Mouse (Mus musculus): ENCODE results near the gene Pbxip1. TPM values are rescaled to one million over a fixed set of nuclear protein-coding genes. Genes with fewer than 3 reads are reported as not detected.

Gene Pbxip1
- polyA plus RNA-seq, 1 experiment from 2014 or later = 8.3 TPM

GRCm38 (mm10) chr3:89440691-89441090 is 4.2 kb downstream of the Pbxip1 start:
- DNase-seq (ENCODE audit: low spot score, missing footprints) (no peak), ATAC-seq (ENCODE audit: low FRiP score) (no peak)
- Histone ChIP-seq H3K27me3 (ENCODE audit: control insufficient read depth, insufficient read depth, low read length) (no peaks in the 10 kb centered on the region; the same call in 1 of the 2 replicates), H3K4me2 (no peak overlapping the region), H3K27ac (ENCODE audit: low read depth, low read length) (no peak overlapping the region), H3K9me3 (ENCODE audit: control insufficient read depth, low read length) (no peaks in the 10 kb centered on the region), H3K4me1 (ENCODE audit: control insufficient read depth, insufficient read depth, low read length) (peaks cover 13% of the 10 kb centered on the region), H3K4me3 (ENCODE audit: low read depth, low read length) (no peak overlapping the region), H3K9ac (ENCODE audit: low read length) (no peak overlapping the region), H3K36me3 (ENCODE audit: control insufficient read depth, insufficient read depth, low read length) (no peaks in the 10 kb centered on the region)
- 90% methylated on average over 2 of the region's 2 CpGs for WGBS

- Histone ChIP-seq H3K9me3 (ENCODE audit: control insufficient read depth, low read length) (no peaks in the 10 kb centered on the region), H3K36me3 (ENCODE audit: control insufficient read depth, insufficient read depth, low read length) (no peaks in the 10 kb centered on the region), H3K4me3 (ENCODE audit: low read depth, low read length) (no peak overlapping the region), H3K27me3 (ENCODE audit: control insufficient read depth, insufficient read depth, low read length) (no peaks in the 10 kb centered on the region), H3K27ac (ENCODE audit: low read depth, low read length) (no peak overlapping the region), H3K4me1 (ENCODE audit: control insufficient read depth, insufficient read depth, low read length) (no peaks in the 10 kb centered on the region), H3K9ac (ENCODE audit: low read length) (no peak overlapping the region), H3K4me2 (no peak overlapping the region)
- peak; percentile 22; the same call in 1 of the 2 replicates for ATAC-seq (ENCODE audit: low FRiP score)
- no peak for DNase-seq (ENCODE audit: low spot score, missing footprints)
- 73% methylated on average over 13 of the region's 13 CpGs for WGBS
Measured at GRCm38 (mm10) chr3:89448720-89449537, 12.4 kb downstream of the Pbxip1 start.

GRCm38 (mm10) chr3:89449541-89449940 is 13.0 kb downstream of the Pbxip1 start:
- no peak overlapping the region for H3K27ac ChIP-seq (ENCODE audit: low read depth, low read length)
- DNase-seq (ENCODE audit: low spot score, missing footprints) = peak; percentile 92
- no peaks in the 10 kb centered on the region for H3K27me3 ChIP-seq (ENCODE audit: control insufficient read depth, insufficient read depth, low read length)
- peak; percentile 44; the same call in 1 of the 2 replicates for ATAC-seq (ENCODE audit: low FRiP score)
- WGBS = 48% methylated on average over 7 of the region's 7 CpGs
- no peak overlapping the region for H3K4me3 ChIP-seq (ENCODE audit: low read depth, low read length)
- no peak overlapping the region for H3K9ac ChIP-seq (ENCODE audit: low read length)
- H3K4me1 ChIP-seq (ENCODE audit: control insufficient read depth, insufficient read depth, low read length) = no peaks in the 10 kb centered on the region
- H3K9me3 ChIP-seq (ENCODE audit: control insufficient read depth, low read length) = no peaks in the 10 kb centered on the region
- H3K4me2 ChIP-seq = no peak overlapping the region
- H3K36me3 ChIP-seq (ENCODE audit: control insufficient read depth, insufficient read depth, low read length) = no peaks in the 10 kb centered on the region

GRCm38 (mm10) chr3:89451916-89452315 is 15.4 kb downstream of the Pbxip1 start:
- H3K27me3 ChIP-seq (ENCODE audit: control insufficient read depth, insufficient read depth, low read length) = no peaks in the 10 kb centered on the region
- no peaks in the 10 kb centered on the region for H3K36me3 ChIP-seq (ENCODE audit: control insufficient read depth, insufficient read depth, low read length)
- H3K4me1 ChIP-seq (ENCODE audit: control insufficient read depth, insufficient read depth, low read length) = 0 out of 2 replicates have a peak, but pooled peaks cover 1% of the 10 kb centered on the region
- WGBS = 89% methylated on average over 1 of the region's 1 CpGs
- H3K9ac ChIP-seq (ENCODE audit: low read length) = no peak overlapping the region
- H3K27ac ChIP-seq (ENCODE audit: low read depth, low read length) = no peak overlapping the region
- DNase-seq (ENCODE audit: low spot score, missing footprints) (no peak), ATAC-seq (ENCODE audit: low FRiP score) (no peak)
- H3K4me2 ChIP-seq = no peak overlapping the region
- no peaks in the 10 kb centered on the region for H3K9me3 ChIP-seq (ENCODE audit: control insufficient read depth, low read length)
- H3K4me3 ChIP-seq (ENCODE audit: low read depth, low read length) = no peak overlapping the region

- 55% methylated on average over 10 of the region's 10 CpGs for WGBS
- no peaks in the 10 kb centered on the region for H3K9me3 ChIP-seq (ENCODE audit: control insufficient read depth, low read length)
- no peak within 1 kb of the TSS for H3K9ac ChIP-seq (ENCODE audit: low read length)
- H3K36me3 ChIP-seq (ENCODE audit: control insufficient read depth, insufficient read depth, low read length) = no peaks in the 10 kb centered on the region
- no peaks in the 10 kb centered on the region for H3K27me3 ChIP-seq (ENCODE audit: control insufficient read depth, insufficient read depth, low read length)
- no peak within 1 kb of the TSS for H3K4me2 ChIP-seq
- no peak within 1 kb of the TSS for H3K4me3 ChIP-seq (ENCODE audit: low read depth, low read length)
- ATAC-seq (ENCODE audit: low FRiP score) = no peak
- H3K27ac ChIP-seq (ENCODE audit: low read depth, low read length) = no peak within 1 kb of the TSS
- H3K4me1 ChIP-seq (ENCODE audit: control insufficient read depth, insufficient read depth, low read length) = peaks cover 5% of the 10 kb centered on the region; the same call in 1 of the 2 replicates
- DNase-seq (ENCODE audit: low spot score, missing footprints) = no peak
Measured at GRCm38 (mm10) chr3:89454401-89455177, 18.1 kb downstream of the Pbxip1 start, which contains the start of gene Pmvk. Pmvk (plus strand) TSS chr3:89454541.

- H3K4me2 ChIP-seq = no peak overlapping the region
- no peak overlapping the region for H3K9ac ChIP-seq (ENCODE audit: low read length)
- ATAC-seq (ENCODE audit: low FRiP score) (no peak), DNase-seq (ENCODE audit: low spot score, missing footprints) (no peak)
- 40% methylated on average over 1 of the region's 1 CpGs for WGBS
- no peaks in the 10 kb centered on the region for H3K36me3 ChIP-seq (ENCODE audit: control insufficient read depth, insufficient read depth, low read length)
- H3K9me3 ChIP-seq (ENCODE audit: control insufficient read depth, low read length) = no peaks in the 10 kb centered on the region
- H3K27me3 ChIP-seq (ENCODE audit: control insufficient read depth, insufficient read depth, low read length) = no peaks in the 10 kb centered on the region
- H3K4me3 ChIP-seq (ENCODE audit: low read depth, low read length) = no peak overlapping the region
- no peak overlapping the region for H3K27ac ChIP-seq (ENCODE audit: low read depth, low read length)
- peaks cover 7% of the 10 kb centered on the region; the same call in 1 of the 2 replicates for H3K4me1 ChIP-seq (ENCODE audit: control insufficient read depth, insufficient read depth, low read length)
Measured at GRCm38 (mm10) chr3:89455786-89456285, 19.3 kb downstream of the Pbxip1 start.

- no peak overlapping the region for H3K4me2 ChIP-seq
Measured at GRCm38 (mm10) chr3:89456726-89457665, 20.5 kb downstream of the Pbxip1 start.

GRCm38 (mm10) chr3:89458372-89458964 is 22.0 kb downstream of the Pbxip1 start:
- H3K9ac ChIP-seq (ENCODE audit: low read length) = peak overlapping the region; percentile 87; the same call in 1 of the 2 replicates
- WGBS = 51% methylated on average over 13 of the region's 13 CpGs
- H3K27ac ChIP-seq (ENCODE audit: low read depth, low read length) = no peak overlapping the region
- H3K4me1 ChIP-seq (ENCODE audit: control insufficient read depth, insufficient read depth, low read length) = peaks cover 7% of the 10 kb centered on the region; the same call in 1 of the 2 replicates
- ATAC-seq (ENCODE audit: low FRiP score) = peak; percentile 38
- peak overlapping the region; percentile 61 for H3K4me3 ChIP-seq (ENCODE audit: low read depth, low read length)
- H3K4me2 ChIP-seq = peak overlapping the region; percentile 74
- no peak for DNase-seq (ENCODE audit: low spot score, missing footprints)
- H3K27me3 ChIP-seq (ENCODE audit: control insufficient read depth, insufficient read depth, low read length) = no peaks in the 10 kb centered on the region
- H3K36me3 ChIP-seq (ENCODE audit: control insufficient read depth, insufficient read depth, low read length) = no peaks in the 10 kb centered on the region
- H3K9me3 ChIP-seq (ENCODE audit: control insufficient read depth, low read length) = no peaks in the 10 kb centered on the region

More at GRCm38 (mm10) chr3:89456726-89457665, 20.5 kb downstream of the Pbxip1 start:
- no peak overlapping the region for H3K9ac ChIP-seq (ENCODE audit: low read length)
- WGBS = 34% methylated on average over 10 of the region's 10 CpGs
- ATAC-seq (ENCODE audit: low FRiP score) = peak; percentile 53
- DNase-seq (ENCODE audit: low spot score, missing footprints) = peak; percentile 98
- H3K9me3 ChIP-seq (ENCODE audit: control insufficient read depth, low read length) = no peaks in the 10 kb centered on the region
- peaks cover 7% of the 10 kb centered on the region; the same call in 1 of the 2 replicates for H3K4me1 ChIP-seq (ENCODE audit: control insufficient read depth, insufficient read depth, low read length)
- H3K4me3 ChIP-seq (ENCODE audit: low read depth, low read length) = no peak overlapping the region
- H3K27ac ChIP-seq (ENCODE audit: low read depth, low read length) = no peak overlapping the region
- H3K27me3 ChIP-seq (ENCODE audit: control insufficient read depth, insufficient read depth, low read length) = no peaks in the 10 kb centered on the region
- H3K36me3 ChIP-seq (ENCODE audit: control insufficient read depth, insufficient read depth, low read length) = no peaks in the 10 kb centered on the region

Data from midbrain, embryonic 11.5 days (tissue).